Mouse (Mus musculus) midbrain, embryonic 14.5 days (tissue): ENCODE measurements around the gene F10. TPM values are rescaled to one million over a fixed set of nuclear protein-coding genes. Genes with fewer than 3 reads are reported as not detected.

Source experiments
- ATAC-seq: fragments of 200-750 bp; cut with Nextera tagmentation; 2 replicates; pipeline ENCODE4 v1.8.0; 2017; ENCODE audit warnings: moderate number of reproducible peaks, moderate library complexity; ENCODE audit not compliant: low FRiP score, low TSS enrichment
- DNase-seq: peaks from one replicate; pipeline ENCODE4 v3.0.0-alpha.2; 2015
- H3K27ac ChIP-seq: fragments of 300-500 bp; sonication (generic); replicated peaks from 2 replicates; pipeline ENCODE4 v1.5.1; 2014; ENCODE audit warnings: mild to moderate bottlenecking, low read depth, low read length, moderate library complexity
- H3K27me3 ChIP-seq: fragments of 300-500 bp; sonication (generic); 2 replicates; pipeline ENCODE4 v1.6.1; 2014; ENCODE audit warnings: low read length, control low read depth, mixed read lengths; ENCODE audit not compliant: control insufficient read depth, insufficient read depth
- H3K36me3 ChIP-seq: fragments of 300-500 bp; sonication (generic); 2 replicates; pipeline ENCODE4 v1.6.1; 2014; ENCODE audit warnings: low read length, control low read depth; ENCODE audit not compliant: control insufficient read depth, insufficient read depth
- H3K4me1 ChIP-seq: fragments of 300-500 bp; sonication (generic); 2 replicates; pipeline ENCODE4 v1.6.1; 2014; ENCODE audit warnings: mild to moderate bottlenecking, antibody characterized with exemption, low read length, control low read depth; ENCODE audit not compliant: control insufficient read depth, insufficient read depth
- H3K4me2 ChIP-seq: fragments of 300-500 bp; sonication (generic); 2 replicates; pipeline ENCODE4 v1.6.1; 2014; ENCODE audit warnings: mild to moderate bottlenecking, low read length, moderate library complexity
- H3K4me3 ChIP-seq: fragments of 300-500 bp; sonication (generic); replicated peaks from 2 replicates; pipeline ENCODE4 v1.5.1; 2014; ENCODE audit warnings: low read depth, low read length
- H3K9ac ChIP-seq: fragments of 300-500 bp; sonication (generic); replicated peaks from 2 replicates; pipeline ENCODE4 v1.6.1; 2014; ENCODE audit warnings: mild to moderate bottlenecking, low read length, moderate library complexity
- H3K9me3 ChIP-seq: fragments of 300-500 bp; sonication (generic); 2 replicates; pipeline ENCODE4 v1.6.1; 2016; ENCODE audit warnings: low read length, control low read depth, mixed read lengths; ENCODE audit not compliant: control insufficient read depth
- WGBS: fragments of 180-500 bp; shearing (Covaris S2); extraction: QIAGEN DNeasy Blood & Tissue Kit; methylation state at CpG from one replicate; pipeline ENCODE4 v1.1.7; 2014; 5-methylcytosine and 5-hydroxymethylcytosine counted together
- polyA plus RNA-seq: library from polyadenylated mRNA; unstranded; fragments of >200 nt; fragmentation: Nextera tagmentation; extraction: Ambion mirVana; gene quantifications from 2 replicates; pipeline ENCODE4 v1.2.1, GENCODE M21; 2014

The F10 gene
- polyA plus RNA-seq, result 0.29 TPM in 1 of 2 replicates, not detected in the other

GRCm38 (mm10) chr8:13037015-13037414 lies at the start of gene F10:
Gene F10, plus strand, starts transcription at chr8:13037308.
- Histone ChIP-seq H3K9me3 (no peaks in the 10 kb centered on the region), H3K9ac (0 out of 2 replicates have a peak within 1 kb of the TSS, but pooled peaks have one; percentile 2), H3K27me3 (no peaks in the 10 kb centered on the region), H3K27ac (no peak within 1 kb of the TSS), H3K36me3 (no peaks in the 10 kb centered on the region), H3K4me2 (no peak within 1 kb of the TSS), H3K4me1 (peaks cover 2% of the 10 kb centered on the region; the same call in 1 of the 2 replicates), H3K4me3 (no peak within 1 kb of the TSS)
- no peak for ATAC-seq
- DNase-seq, result no peak
- 76% methylated on average over 7 of the region's 7 CpGs for WGBS

- no peak overlapping the region for H3K4me2 ChIP-seq
- H3K9ac ChIP-seq, result no peak overlapping the region
- 84% methylated on average over 8 of the region's 8 CpGs for WGBS
- no peak for DNase-seq
- H3K4me3 ChIP-seq, result no peak overlapping the region
- no peaks in the 10 kb centered on the region for H3K27me3 ChIP-seq
- H3K4me1 ChIP-seq, result no peaks in the 10 kb centered on the region
- no peak overlapping the region for H3K27ac ChIP-seq
- no peak for ATAC-seq
- peaks cover 85% of the 10 kb centered on the region for H3K36me3 ChIP-seq
- no peaks in the 10 kb centered on the region for H3K9me3 ChIP-seq
Measured at GRCm38 (mm10) chr8:12987571-12987970, 49.5 kb upstream of the F10 start.

DNA sequence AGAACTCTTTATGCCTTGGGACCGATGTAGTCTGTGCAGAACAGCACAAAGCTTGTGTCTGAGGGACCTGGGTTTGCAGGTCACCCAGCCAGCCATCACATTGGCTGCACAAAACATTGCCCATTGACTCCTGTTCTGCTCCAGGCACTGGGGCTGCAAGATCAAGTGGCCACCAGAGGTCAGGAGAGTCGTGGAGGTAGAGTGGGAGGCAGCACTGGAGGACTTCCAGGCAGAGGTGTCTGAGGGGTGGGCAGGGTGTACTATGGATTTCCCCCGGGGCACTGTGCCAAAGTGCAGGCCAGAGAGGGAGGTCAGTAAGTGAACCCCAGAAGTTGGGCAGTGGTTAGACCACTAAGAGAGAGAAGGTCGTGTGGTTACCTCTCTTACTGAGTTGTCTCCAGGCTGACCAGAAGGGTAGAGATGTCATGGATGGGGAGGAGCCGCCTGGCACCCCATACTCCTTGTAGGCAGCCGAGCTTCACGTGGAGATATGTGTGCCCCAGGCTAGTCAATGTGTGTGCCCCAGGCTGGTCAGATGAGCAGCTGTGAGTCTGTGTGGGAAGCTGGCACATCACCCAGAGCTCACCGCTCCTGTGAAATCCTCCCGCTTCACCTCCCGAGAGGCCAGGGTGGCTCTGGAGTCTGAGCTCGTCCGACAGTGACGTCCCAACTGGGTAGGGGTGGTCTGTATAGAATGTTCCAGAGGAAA lies 48.2 kb upstream of the F10 start:
- H3K4me1 ChIP-seq, result no peaks in the 10 kb centered on the region
- DNase-seq, result no peak
- H3K4me3 ChIP-seq, result no peak overlapping the region
- no peaks in the 10 kb centered on the region for H3K9me3 ChIP-seq
- 81% methylated on average over 13 of the region's 13 CpGs for WGBS
- H3K36me3 ChIP-seq, result peaks cover 90% of the 10 kb centered on the region
- no peak overlapping the region for H3K27ac ChIP-seq
- H3K9ac ChIP-seq, result no peak overlapping the region
- no peak for ATAC-seq
- H3K27me3 ChIP-seq, result no peaks in the 10 kb centered on the region
- no peak overlapping the region for H3K4me2 ChIP-seq

- ATAC-seq (no peak), DNase-seq (no peak)
- no peak overlapping the region for H3K27ac ChIP-seq
- no peak overlapping the region for H3K4me2 ChIP-seq
- H3K4me3 ChIP-seq, result no peak overlapping the region
- WGBS, result 90% methylated on average over 10 of the region's 10 CpGs
- H3K36me3 ChIP-seq, result peaks cover 91% of the 10 kb centered on the region
- no peaks in the 10 kb centered on the region for H3K4me1 ChIP-seq
- no peaks in the 10 kb centered on the region for H3K9me3 ChIP-seq
- no peak overlapping the region for H3K9ac ChIP-seq
- H3K27me3 ChIP-seq, result no peaks in the 10 kb centered on the region
Measured at GRCm38 (mm10) chr8:12991411-12991810, 45.7 kb upstream of the F10 start.

- Histone ChIP-seq H3K27me3 (no peaks in the 10 kb centered on the region), H3K27ac (no peak overlapping the region), H3K36me3 (peaks cover 94% of the 10 kb centered on the region), H3K4me3 (no peak overlapping the region), H3K4me2 (no peak overlapping the region), H3K9me3 (no peaks in the 10 kb centered on the region), H3K4me1 (no peaks in the 10 kb centered on the region), H3K9ac (no peak overlapping the region)
- DNase-seq (no peak), ATAC-seq (no peak)
- 85% methylated on average over 5 of the region's 5 CpGs for WGBS
Measured at GRCm38 (mm10) chr8:12994468-12994867, 42.6 kb upstream of the F10 start.

DNA sequence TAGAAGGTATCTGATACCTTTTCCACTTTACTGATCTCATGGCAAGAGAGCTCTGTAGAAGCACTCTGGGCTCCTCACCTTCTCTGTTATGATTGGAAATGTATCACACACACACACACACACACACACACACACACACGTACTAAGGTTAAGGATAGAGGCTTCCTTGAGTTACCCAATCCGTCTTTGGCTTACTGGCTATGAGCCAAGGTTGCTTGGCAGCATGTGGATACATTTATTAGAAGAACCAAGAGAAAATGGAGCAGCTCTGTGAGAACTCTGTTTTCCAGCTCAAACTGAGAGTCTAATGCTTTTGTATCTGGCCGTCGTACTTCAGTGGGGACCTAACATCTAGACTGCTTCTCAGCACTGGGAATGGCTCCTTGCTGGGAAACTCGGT lies 41.6 kb upstream of the F10 start:
- no peak overlapping the region for H3K4me2 ChIP-seq
- H3K36me3 ChIP-seq, result peaks cover 96% of the 10 kb centered on the region
- no peak for ATAC-seq
- no peaks in the 10 kb centered on the region for H3K4me1 ChIP-seq
- WGBS, result 71% methylated on average over 5 of the region's 5 CpGs
- no peaks in the 10 kb centered on the region for H3K27me3 ChIP-seq
- peak; percentile 40 for DNase-seq
- H3K4me3 ChIP-seq, result no peak overlapping the region
- no peak overlapping the region for H3K27ac ChIP-seq
- no peak overlapping the region for H3K9ac ChIP-seq
- H3K9me3 ChIP-seq, result no peaks in the 10 kb centered on the region

DNA sequence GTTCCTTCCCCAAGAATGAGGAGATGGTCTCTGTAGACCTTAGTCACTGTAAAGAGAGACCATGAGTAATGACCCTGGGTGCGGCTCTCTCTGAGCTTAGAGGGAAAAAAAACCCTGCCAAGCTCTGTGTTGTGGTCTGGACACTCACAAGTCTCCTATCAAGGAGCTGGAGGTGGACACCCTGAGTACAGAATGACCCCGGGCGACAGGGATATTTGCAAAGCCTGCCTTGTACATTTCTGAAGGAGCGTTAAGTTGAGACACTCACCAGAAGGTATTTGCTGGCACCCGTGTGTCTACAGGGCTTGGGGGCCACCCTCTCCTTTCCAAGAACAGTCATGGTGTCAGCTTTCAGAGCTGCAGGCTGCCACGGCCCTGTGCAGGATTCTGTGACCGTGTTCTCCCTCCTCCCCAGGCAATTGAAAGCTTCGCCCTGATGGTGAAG lies 40.3 kb upstream of the F10 start:
- Histone ChIP-seq H3K27me3 (no peaks in the 10 kb centered on the region), H3K9ac (no peak overlapping the region), H3K4me1 (no peaks in the 10 kb centered on the region), H3K4me3 (no peak overlapping the region), H3K36me3 (peaks cover 98% of the 10 kb centered on the region), H3K4me2 (no peak overlapping the region), H3K9me3 (no peaks in the 10 kb centered on the region), H3K27ac (no peak overlapping the region)
- 78% methylated on average over 8 of the region's 8 CpGs for WGBS
- DNase-seq (no peak), ATAC-seq (no peak)

DNA sequence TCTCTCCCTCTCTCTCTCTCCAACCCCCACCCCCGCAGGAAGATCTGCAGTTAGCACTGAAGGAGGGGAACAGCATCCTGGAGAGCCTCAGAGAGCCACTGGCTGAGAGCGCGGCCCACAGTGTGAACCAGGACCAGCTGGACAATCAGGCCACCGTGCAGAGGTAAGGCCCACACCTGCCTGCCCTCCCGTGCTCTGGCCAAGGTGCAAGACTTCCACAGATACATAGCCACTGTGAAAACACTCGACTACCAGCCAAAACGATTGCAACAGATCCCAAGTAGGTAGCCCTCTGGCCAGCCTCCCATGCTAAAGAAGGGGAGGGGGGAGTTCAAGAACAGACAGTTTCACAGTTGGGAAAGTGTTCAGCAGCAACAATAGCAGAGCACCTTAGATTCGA lies 38.8 kb upstream of the F10 start:
- H3K4me3 ChIP-seq, result no peak overlapping the region
- no peaks in the 10 kb centered on the region for H3K9me3 ChIP-seq
- no peak overlapping the region for H3K9ac ChIP-seq
- no peak for DNase-seq
- H3K27me3 ChIP-seq, result no peaks in the 10 kb centered on the region
- no peak overlapping the region for H3K27ac ChIP-seq
- no peak overlapping the region for H3K4me2 ChIP-seq
- H3K4me1 ChIP-seq, result no peaks in the 10 kb centered on the region
- peaks cover 99% of the 10 kb centered on the region for H3K36me3 ChIP-seq
- WGBS, result 90% methylated on average over 8 of the region's 8 CpGs
- ATAC-seq, result no peak

DNA sequence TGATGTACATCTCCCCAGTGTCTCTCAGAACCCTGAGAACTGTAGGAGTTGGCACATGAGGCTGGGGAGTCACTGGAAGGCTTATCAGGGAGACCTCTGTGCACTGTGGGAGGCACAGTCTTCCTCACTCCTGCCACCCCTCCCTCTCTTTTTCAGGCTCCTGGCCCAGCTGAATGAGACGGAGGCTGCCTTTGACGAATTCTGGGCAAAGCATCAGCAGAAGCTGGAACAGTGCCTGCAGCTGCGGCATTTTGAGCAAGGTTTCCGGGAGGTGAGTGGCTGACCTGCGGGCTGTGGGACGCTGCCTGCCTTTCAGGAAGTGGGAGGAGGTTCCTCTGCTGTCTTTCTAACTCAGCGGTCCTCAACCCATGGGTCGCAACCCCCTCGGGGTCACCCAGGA lies 37.3 kb upstream of the F10 start:
- no peak for DNase-seq
- no peak overlapping the region for H3K27ac ChIP-seq
- no peak overlapping the region for H3K9ac ChIP-seq
- H3K4me1 ChIP-seq, result no peaks in the 10 kb centered on the region
- no peak overlapping the region for H3K4me3 ChIP-seq
- H3K27me3 ChIP-seq, result no peaks in the 10 kb centered on the region
- H3K9me3 ChIP-seq, result no peaks in the 10 kb centered on the region
- ATAC-seq, result no peak
- WGBS, result 82% methylated on average over 9 of the region's 9 CpGs
- peaks cover 99% of the 10 kb centered on the region for H3K36me3 ChIP-seq
- no peak overlapping the region for H3K4me2 ChIP-seq
